Mouse (Mus musculus) CH12.LX (cell line): ENCODE measurements at regions not wholly inside any gene's neighbourhood (a gene's known extent, or its start where the extent isn't known, plus 50 kb on each side); places are given as distances from the start of the nearest gene placed in this dataset.

Source experiments
- CHD1 ChIP-seq: IDR thresholded peaks from 2 replicates; pipeline ENCODE4 v1.6.1; 2012; ENCODE audit warnings: low read depth, low read length, improper control_type of control experiment, inconsistent platforms
- CHD2 ChIP-seq: IDR thresholded peaks from 2 replicates; pipeline ENCODE4 v1.6.1; 2011; ENCODE audit warnings: low read length, improper control_type of control experiment
- CTCF ChIP-seq, 2 experiments: IDR thresholded peaks in 1 of 2; conservative IDR thresholded peaks in 1 of 2; 2 replicates each; pipeline ENCODE4 v1.5.1; 2011 to 2012; ENCODE audit warnings: low read depth in 2 of 2, low read length in 2 of 2, improper control_type of control experiment in 1 of 2, inconsistent platforms in 1 of 2, mild to moderate bottlenecking in 1 of 2, moderate library complexity in 1 of 2
- ETS1 ChIP-seq: conservative IDR thresholded peaks from 2 replicates; pipeline ENCODE4 v1.6.1; 2012; ENCODE audit warnings: low read depth, mild to moderate bottlenecking, inconsistent platforms, low read length, improper control_type of control experiment, moderate library complexity
- HCFC1 ChIP-seq: IDR thresholded peaks from 2 replicates; pipeline ENCODE4 v1.6.1; 2012; ENCODE audit warnings: low read depth, mild to moderate bottlenecking, inconsistent platforms, low read length, improper control_type of control experiment
- KAT2A ChIP-seq: IDR thresholded peaks from 2 replicates; pipeline ENCODE4 v1.6.1; 2012; ENCODE audit warnings: low read length, improper control_type of control experiment, inconsistent platforms; ENCODE audit not compliant: insufficient replicate concordance
- POLR2AphosphoS2 ChIP-seq: IDR thresholded peaks from 2 replicates; pipeline ENCODE4 v1.6.1; 2011; ENCODE audit warnings: low read depth, low read length, improper control_type of control experiment
- RAD21 ChIP-seq: IDR thresholded peaks from 2 replicates; pipeline ENCODE4 v1.6.1; 2011; ENCODE audit warnings: low read depth, mild to moderate bottlenecking, low read length, improper control_type of control experiment, moderate library complexity
- SIN3A ChIP-seq: IDR thresholded peaks from 2 replicates; pipeline ENCODE4 v1.6.1; 2012; ENCODE audit warnings: low read length, improper control_type of control experiment, inconsistent platforms
- USF2 ChIP-seq: conservative IDR thresholded peaks from 2 replicates; pipeline ENCODE4 v1.6.1; 2011; ENCODE audit warnings: low read depth, low read length, improper control_type of control experiment

- TF ChIP-seq POLR2AphosphoS2 (no peak), ETS1 (no peak), HCFC1 (no peak), CHD1 (no peak), RAD21 (no peak), CTCF (conservative IDR thresholded peaks at IDR 0.05 in 1 of 2, IDR thresholded peaks at IDR 0.05 in 1 of 2; ENCODE audit: low read depth in 2 of 2, low read length in 2 of 2) (no peak), SIN3A (no peak), USF2 (no peak), KAT2A (no peak), CHD2 (no peak)
Observed at GRCm38 (mm10) chr3:4278042-4278441, 1472.6 kb upstream of the Gm8797 start.
